Mouse (Mus musculus) MEL (cell line): ENCODE data around the gene Llgl2.

Experiments used
- CTCF ChIP-seq, 3 experiments: IDR thresholded peaks in 2 of 3; conservative IDR thresholded peaks in 1 of 3; 2 replicates each; pipeline ENCODE4 v1.5.1; 2011 to 2012; ENCODE audit warnings: low read length in 3 of 3, low read depth in 2 of 3, mild to moderate bottlenecking in 2 of 3, improper control_type of control experiment in 1 of 3, inconsistent platforms in 1 of 3, mixed read lengths in 1 of 3, moderate library complexity in 1 of 3; ENCODE audit not compliant: control insufficient read depth in 1 of 3, insufficient read depth in 1 of 3, poor library complexity in 1 of 3, severe bottlenecking in 1 of 3
- MAX ChIP-seq: IDR thresholded peaks from 2 replicates; pipeline ENCODE4 v1.6.1; 2011; ENCODE audit warnings: low read length, improper control_type of control experiment
- MYC ChIP-seq: IDR thresholded peaks from 2 replicates; pipeline ENCODE4 v1.6.1; 2011; ENCODE audit warnings: low read depth, mild to moderate bottlenecking, low read length, improper control_type of control experiment, moderate library complexity
- POLR2A ChIP-seq, 2 experiments: IDR thresholded peaks; 2 replicates each; pipeline ENCODE4 v1.6.1; 2011 to 2012; ENCODE audit warnings: low read length in 2 of 2, mild to moderate bottlenecking in 2 of 2, control low read depth in 1 of 2, improper control_type of control experiment in 1 of 2, low read depth in 1 of 2, moderate library complexity in 1 of 2; ENCODE audit not compliant: control insufficient read depth in 1 of 2, insufficient read depth in 1 of 2, poor library complexity in 1 of 2
- RCOR1 ChIP-seq: IDR thresholded peaks from 2 replicates; pipeline ENCODE4 v1.6.1; 2012; ENCODE audit warnings: low read depth, mild to moderate bottlenecking, inconsistent platforms, low read length, improper control_type of control experiment
- TBP ChIP-seq: IDR thresholded peaks from 2 replicates; pipeline ENCODE4 v1.8.0; 2011; ENCODE audit warnings: low read depth, low read length, improper control_type of control experiment
- ZKSCAN1 ChIP-seq: IDR thresholded peaks from 2 replicates; pipeline ENCODE4 v1.6.1; 2012; ENCODE audit warnings: low read depth, mild to moderate bottlenecking, inconsistent platforms, low read length, improper control_type of control experiment, moderate library complexity

GRCm38 (mm10) chr11:115808696-115809310 lies 15.0 kb upstream of the Llgl2 start:
- TF ChIP-seq POLR2A (IDR thresholded peaks at IDR 0.05; ENCODE audit: control insufficient read depth in 1 of 2, insufficient read depth in 1 of 2, low read depth in 1 of 2, low read length in 2 of 2, poor library complexity in 1 of 2) (no peak), RCOR1 (no peak), MAX (no peak), CTCF (IDR thresholded peaks at IDR 0.05 in 2 of 3, conservative IDR thresholded peaks at IDR 0.05 in 1 of 3; ENCODE audit: control insufficient read depth in 1 of 3, insufficient read depth in 1 of 3, low read depth in 2 of 3, low read length in 3 of 3, poor library complexity in 1 of 3, severe bottlenecking in 1 of 3) (no peak), MYC (no peak), TBP (no peak), ZKSCAN1 (no peak)
